8 mouse cellular contexts compared by ENCODE assay signal in genomic region chr2:75603175-75603871, GRCm38 (mm10). TPM values are rescaled to one million over a fixed set of nuclear protein-coding genes. Genes with fewer than 3 reads are reported as not detected.
DNase-seq lines count a peak whose midpoint lies in the region; ATAC-seq lines count a peak whose summit lies in the region.

No protein-coding gene starts in this region.

- DNase-seq in adrenal gland, adult (ENCODE audit: inconsistent age in 2 of 2, low spot score in 1 of 2), result peak; percentile 43 to 82
- no peak for DNase-seq in adrenal gland, adult 8-10 months
- peak; percentile 56 for DNase-seq in ZHBTc4 (ENCODE audit: low read depth, low spot score)
- peak; percentile 78 for DNase-seq in embryonic facial prominence, embryonic 11.5 days (ENCODE audit: low spot score)
- DNase-seq in left cerebral cortex, postnatal 14 days (ENCODE audit: low spot score in 2 of 2), result peak; percentile 42 to 60
- peak; percentile 58 for DNase-seq in splenic B cell, adult 2 months (ENCODE audit: low read depth, low spot score)

- peak overlapping the region; percentile 31 for H3K4me3 ChIP-seq in embryonic facial prominence, embryonic 11.5 days (ENCODE audit: low read depth, low read length)
- peak overlapping the region; percentile 31 for H3K4me3 ChIP-seq in hindbrain, embryonic 12.5 days

- no peak overlapping the region for H3K27ac ChIP-seq in embryonic facial prominence, embryonic 11.5 days (replicated peaks; ENCODE audit: low read depth, low read length)
- H3K27ac ChIP-seq in hindbrain, embryonic 12.5 days, result peak overlapping the region; percentile 40; the same call in 1 of the 2 replicates

- H3K4me1 ChIP-seq in embryonic facial prominence, embryonic 11.5 days (ENCODE audit: control insufficient read depth, insufficient read depth, low read length), result no peaks in the 10 kb centered on the region
- peaks cover 5% of the 10 kb centered on the region for H3K4me1 ChIP-seq in hindbrain, embryonic 12.5 days

- H3K9me3 ChIP-seq in embryonic facial prominence, embryonic 11.5 days (replicated peaks; ENCODE audit: control insufficient read depth, low read length), result no peaks in the 10 kb centered on the region
- H3K9me3 ChIP-seq in hindbrain, embryonic 12.5 days (replicated peaks), result no peaks in the 10 kb centered on the region

- 7% methylated on average over 25 of the region's 26 CpGs for WGBS in embryonic facial prominence, embryonic 11.5 days
- WGBS in hindbrain, embryonic 12.5 days, result 9% methylated on average over 25 of the region's 26 CpGs

- H3K4me2 ChIP-seq in embryonic facial prominence, embryonic 11.5 days (ENCODE audit: low read depth, low read length), result peak overlapping the region; percentile 46
- peak overlapping the region; percentile 63 for H3K4me2 ChIP-seq in hindbrain, embryonic 12.5 days (replicated peaks)

- peak overlapping the region; percentile 23; the same call in 1 of the 2 replicates for H3K9ac ChIP-seq in embryonic facial prominence, embryonic 11.5 days (replicated peaks; ENCODE audit: low read length)
- H3K9ac ChIP-seq in hindbrain, embryonic 12.5 days, result peak overlapping the region; percentile 53

- H3K27me3 ChIP-seq in embryonic facial prominence, embryonic 11.5 days (ENCODE audit: control insufficient read depth, insufficient read depth, low read length), result no peaks in the 10 kb centered on the region
- H3K27me3 ChIP-seq in hindbrain, embryonic 12.5 days, result peaks cover 7% of the 10 kb centered on the region; the same call in 1 of the 2 replicates
- no peaks in the 10 kb centered on the region for H3K27me3 ChIP-seq in splenic B cell, adult 2 months (ENCODE audit: control insufficient read depth, insufficient read depth, low read length, poor library complexity, severe bottlenecking)

- ATAC-seq in embryonic facial prominence, embryonic 11.5 days (replicated peaks; ENCODE audit: insufficient number of reproducible peaks, low FRiP score, low TSS enrichment, low read depth), result 0 out of 2 replicates have a peak, but pooled peaks have one; percentile 44
- peak; percentile 90 for ATAC-seq in hindbrain, embryonic 12.5 days (ENCODE audit: low FRiP score)
- ATAC-seq in megakaryocyte progenitor cell, adult 5-6 weeks (replicated peaks; ENCODE audit: poor library complexity), result peak; percentile 64

- intact Hi-C loops in left cerebral cortex, postnatal 14 days (cut with DNase I), result loop anchor here (10.0 kb wide), 1 partner anchor 501 kb away; no protein-coding TSS in a partner anchor

- H3K36me3 ChIP-seq in embryonic facial prominence, embryonic 11.5 days (replicated peaks; ENCODE audit: control insufficient read depth, insufficient read depth, low read depth, low read length), result no peaks in the 10 kb centered on the region
- no peaks in the 10 kb centered on the region for H3K36me3 ChIP-seq in hindbrain, embryonic 12.5 days
- H3K36me3 ChIP-seq in splenic B cell, adult 2 months (ENCODE audit: control insufficient read depth, insufficient read depth, low read length, poor library complexity, severe bottlenecking), result no peaks in the 10 kb centered on the region

RNA-seq across cellular contexts. Expression of gene Hnrnpa3, which starts 55.7 kb away (rescaled TPM):
- total RNA-seq in adrenal gland, adult 8-10 months (2022), result 100 to 1,000 TPM; 269 to 378 (median 343) TPM
- polyA plus RNA-seq in embryonic facial prominence, embryonic 11.5 days (2014; fragmentation: Nextera tagmentation; extraction: Ambion mirVana), result 335 and 356 TPM in 2 replicates
- 352 and 360 TPM in 2 replicates for polyA plus RNA-seq in hindbrain, embryonic 12.5 days (2016; fragmentation: Nextera tagmentation; extraction: Ambion mirVana)
- 100 to 1,000 TPM; 263 to 314 TPM for total RNA-seq in left cerebral cortex, postnatal 14 days (2021)
- total RNA-seq in megakaryocyte progenitor cell, adult 5-6 weeks (2015), result 914 and 949 TPM in 2 replicates
- total RNA-seq in megakaryocyte progenitor cell, adult 5-6 weeks (2017), result 277 and 390 TPM in 2 replicates
